Comparison of ENCODE assay signal across 14 mouse cellular contexts in the genomic region with DNA sequence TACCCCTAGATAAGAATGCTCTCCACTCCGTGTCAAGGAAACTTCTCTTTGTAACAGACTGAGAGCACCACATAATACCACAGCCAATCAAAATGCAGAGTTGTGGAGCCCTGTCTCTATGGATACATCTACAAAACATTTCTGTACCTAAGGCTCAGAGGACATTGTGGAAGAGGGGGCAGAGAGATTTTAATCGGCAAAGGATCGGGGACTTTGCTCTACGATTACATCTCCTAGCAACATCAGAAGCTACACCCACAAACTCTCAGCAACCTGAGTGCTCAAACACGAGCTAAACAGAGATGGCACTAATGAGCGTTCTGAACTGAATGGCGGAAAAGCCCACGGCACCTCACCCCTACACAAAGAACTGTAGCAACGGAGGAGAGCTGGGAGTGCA.
"Had no signal": no experiment of that assay in that cellular context is flagged by ENCODE, and none has a peak within 500 bp of the region (broad histone marks: within the 10 kb centered on the region; RNA-seq: fewer than 3 reads in every experiment).

No protein-coding gene starts in this region.

- H3K9me3 ChIP-seq: liver, embryonic 13.5 days had no signal

- H3K36me3 ChIP-seq: liver, embryonic 13.5 days had no signal

- DNase-seq: kidney, postnatal 25 days; layer of hippocampus, adult 9-11 months; layer of hippocampus, postnatal 36 days; liver, embryonic 13.5 days; lung, adult 2 months; lung, postnatal 14 days; lung, postnatal 4 days; midbrain, embryonic 14.5 days; thymus, postnatal 25 days had no signal

- H3K4me3 ChIP-seq: layer of hippocampus, adult 2 months; left cerebral cortex, adult 2 months; liver, embryonic 13.5 days had no signal

- H3K9ac ChIP-seq: liver, embryonic 13.5 days had no signal

- H3K27ac ChIP-seq: kidney, postnatal 0 days; layer of hippocampus, adult 2 months; left cerebral cortex, adult 2 months; liver, embryonic 13.5 days; stomach, postnatal 0 days had no signal

- H3K27me3 ChIP-seq: liver, embryonic 13.5 days had no signal

- H3K4me2 ChIP-seq: liver, embryonic 13.5 days; midbrain, embryonic 11.5 days had no signal
